Mouse (Mus musculus): ENCODE data around the gene Gm10272. TPM values are rescaled to one million over a fixed set of nuclear protein-coding genes. Genes with fewer than 3 reads are reported as not detected.

Gm10272 gene
- not detected in 2 replicates for polyA plus RNA-seq (2012; rRNA removed)

GRCm38 (mm10) chr10:77706326-77706725 lies at the start of gene Gm10272:
TSS of gene Gm10272 (plus strand) at chr10:77706626.

GRCm38 (mm10) chr10:77685895-77686664 lies 20.3 kb upstream of the Gm10272 start, which contains the start of gene Tspear:
TSS of gene Tspear (plus strand) at chr10:77686569.

GRCm38 (mm10) chr10:77690356-77690807 lies 16.0 kb upstream of the Gm10272 start, which contains the start of gene Gm19402:
TSS of gene Gm19402 (minus strand) at chr10:77690757.

GRCm38 (mm10) chr10:77697133-77697532 lies 9.3 kb upstream of the Gm10272 start, which contains the start of gene Gm9508:
TSS of gene Gm9508 (minus strand) at chr10:77697233.

GRCm38 (mm10) chr10:77711157-77711556 lies 4.7 kb downstream of the Gm10272 start, which contains the start of gene Gm10024:
TSS of gene Gm10024 (plus strand) at chr10:77711457.

GRCm38 (mm10) chr10:77715507-77715906 lies 9.1 kb downstream of the Gm10272 start, which contains the start of gene Gm10142:
TSS of gene Gm10142 (plus strand) at chr10:77715807.

GRCm38 (mm10) chr10:77720299-77720698 lies 13.9 kb downstream of the Gm10272 start, which contains the start of gene Krtap12-1:
TSS of gene Krtap12-1 (plus strand) at chr10:77720599.

GRCm38 (mm10) chr10:77726186-77726585 lies 19.8 kb downstream of the Gm10272 start, which contains the start of gene Gm10100:
TSS of gene Gm10100 (plus strand) at chr10:77726486.

GRCm38 (mm10) chr10:77741924-77742688 lies 35.7 kb downstream of the Gm10272 start, which contains the start of gene Gm18596:
TSS of gene Gm18596 (minus strand) at chr10:77742638.

GRCm38 (mm10) chr10:77751254-77751653 lies 44.8 kb downstream of the Gm10272 start, which contains the start of gene Gm9736:
TSS of gene Gm9736 (minus strand) at chr10:77751354.

Other genes starting within 250 kb of the Gm10272 start
- gene Fam207a, start 190.8 kb upstream of the Gm10272 start, polyA plus RNA-seq (2012; rRNA removed), result 19.4 and 23.1 TPM in 2 replicates
- 2.7 and 4.4 TPM in 2 replicates for gene Itgb2, start 176.4 kb upstream of the Gm10272 start, polyA plus RNA-seq (2012; rRNA removed)
- gene Pttg1ip, start 124.9 kb upstream of the Gm10272 start, polyA plus RNA-seq (2012; rRNA removed), result 171 and 193 TPM in 2 replicates
- gene Sumo3, start 100.5 kb upstream of the Gm10272 start, polyA plus RNA-seq (2012; rRNA removed), result 60.3 and 68.3 TPM in 2 replicates
- gene Gm49325, start 100.4 kb upstream of the Gm10272 start, polyA plus RNA-seq (2012; rRNA removed), result not detected in 2 replicates
- gene Ube2g2, start 84.4 kb upstream of the Gm10272 start, polyA plus RNA-seq (2012; rRNA removed), result 21.8 and 23.2 TPM in 2 replicates
- gene Tspear, start 20.1 kb upstream of the Gm10272 start, polyA plus RNA-seq (2012; rRNA removed), result 0.29 and 0.96 TPM in 2 replicates
- gene Gm19402, start 15.9 kb upstream of the Gm10272 start, polyA plus RNA-seq (2012; rRNA removed), result not detected in 2 replicates
- not detected in 2 replicates for gene Gm9508, start 9.4 kb upstream of the Gm10272 start, polyA plus RNA-seq (2012; rRNA removed)
- not detected in 2 replicates for gene Gm10024, start 4.8 kb downstream of the Gm10272 start, polyA plus RNA-seq (2012; rRNA removed)
- 1.8 TPM in 1 of 2 replicates, not detected in the other for gene Gm10142, start 9.2 kb downstream of the Gm10272 start, polyA plus RNA-seq (2012; rRNA removed)
- gene Krtap12-1, start 14.0 kb downstream of the Gm10272 start, polyA plus RNA-seq (2012; rRNA removed), result 0.25 and 0.38 TPM in 2 replicates
- not detected in 2 replicates for gene Gm10100, start 19.9 kb downstream of the Gm10272 start, polyA plus RNA-seq (2012; rRNA removed)
- not detected in 2 replicates for gene Gm18596, start 36.0 kb downstream of the Gm10272 start, polyA plus RNA-seq (2012; rRNA removed)
- not detected in 2 replicates for gene Gm9736, start 44.7 kb downstream of the Gm10272 start, polyA plus RNA-seq (2012; rRNA removed)
- gene Gm3233, start 53.1 kb downstream of the Gm10272 start, polyA plus RNA-seq (2012; rRNA removed), result not detected in 2 replicates
- gene Gm3238, start 64.7 kb downstream of the Gm10272 start, polyA plus RNA-seq (2012; rRNA removed), result not detected in 2 replicates
- not detected in 2 replicates for gene Gm7138, start 70.3 kb downstream of the Gm10272 start, polyA plus RNA-seq (2012; rRNA removed)
- gene Gm3250, start 75.9 kb downstream of the Gm10272 start, polyA plus RNA-seq (2012; rRNA removed), result not detected in 2 replicates
- not detected in 2 replicates for gene Gm7137, start 81.6 kb downstream of the Gm10272 start, polyA plus RNA-seq (2012; rRNA removed)
- gene Gm9639, start 88.5 kb downstream of the Gm10272 start, polyA plus RNA-seq (2012; rRNA removed), result not detected in 2 replicates
- not detected in 2 replicates for gene Gm19668, start 92.5 kb downstream of the Gm10272 start, polyA plus RNA-seq (2012; rRNA removed)
- gene Gm9507, start 105.2 kb downstream of the Gm10272 start, polyA plus RNA-seq (2012; rRNA removed), result not detected in 2 replicates
- not detected in 2 replicates for gene Gm2696, start 108.1 kb downstream of the Gm10272 start, polyA plus RNA-seq (2012; rRNA removed)
- gene Krtap10-4, start 120.5 kb downstream of the Gm10272 start, polyA plus RNA-seq (2012; rRNA removed), result not detected in 2 replicates
- gene Krtap10-10, start 129.3 kb downstream of the Gm10272 start, polyA plus RNA-seq (2012; rRNA removed), result not detected in 2 replicates
- not detected in 2 replicates for gene Gm36176, start 140.2 kb downstream of the Gm10272 start, polyA plus RNA-seq (2012; rRNA removed)
- not detected in 2 replicates for gene Gm10318, start 146.2 kb downstream of the Gm10272 start, polyA plus RNA-seq (2012; rRNA removed)
- gene Gm3285, start 155.3 kb downstream of the Gm10272 start, polyA plus RNA-seq (2012; rRNA removed), result not detected in 2 replicates
- gene Lrrc3, start 195.9 kb downstream of the Gm10272 start, polyA plus RNA-seq (2012; rRNA removed), result 4.4 and 4.7 TPM in 2 replicates